Mouse (Mus musculus): ENCODE measurements around the gene BC030870.

BC030870 gene

GRCm38 (mm10) chr8:65129199-65129788, at the start of gene BC030870:
TSS of gene BC030870 (minus strand) at chr8:65129563.
- DNase-seq (ENCODE audit: low spot score in 2 of 2) = no peak

GRCm38 (mm10) chr8:65174746-65175476, 45.5 kb upstream of the BC030870 start:
- DNase-seq (ENCODE audit: low spot score in 2 of 2) = no peak

GRCm38 (mm10) chr8:65169184-65169583, 39.8 kb upstream of the BC030870 start:
- DNase-seq (ENCODE audit: low spot score in 2 of 2) = no peak

- peak; percentile 13 to 42 for DNase-seq (ENCODE audit: low spot score in 2 of 2)
These were observed 31.3 kb upstream of the BC030870 start for GRCm38 (mm10) chr8:65160676-65161075.

GRCm38 (mm10) chr8:65159096-65159748, 29.9 kb upstream of the BC030870 start:
- DNase-seq (ENCODE audit: low spot score in 2 of 2) = peak in 1 of 2 experiments; percentile 20

GRCm38 (mm10) chr8:65157901-65158300, 28.5 kb upstream of the BC030870 start:
- no peak for DNase-seq (ENCODE audit: low spot score in 2 of 2)

GRCm38 (mm10) chr8:65138830-65139466, 9.6 kb upstream of the BC030870 start:
- DNase-seq (ENCODE audit: low spot score in 2 of 2) = no peak

GRCm38 (mm10) chr8:65126454-65126853, 2.9 kb downstream of the BC030870 start:
- DNase-seq (ENCODE audit: low spot score in 2 of 2) = no peak

- DNase-seq (ENCODE audit: low spot score in 2 of 2) = no peak
These were observed 3.3 kb downstream of the BC030870 start for GRCm38 (mm10) chr8:65126014-65126413.

- DNase-seq (ENCODE audit: low spot score in 2 of 2) = no peak
These were observed 17.3 kb downstream of the BC030870 start for GRCm38 (mm10) chr8:65112092-65112491.

GRCm38 (mm10) chr8:65110285-65110691, 19.1 kb downstream of the BC030870 start:
- peak; percentile 17 to 63 for DNase-seq (ENCODE audit: low spot score in 2 of 2)

GRCm38 (mm10) chr8:65108936-65109335, 20.4 kb downstream of the BC030870 start:
- DNase-seq (ENCODE audit: low spot score in 2 of 2) = no peak

- DNase-seq (ENCODE audit: low spot score in 2 of 2) = no peak
These were observed 21.2 kb downstream of the BC030870 start for GRCm38 (mm10) chr8:65107936-65108718.

GRCm38 (mm10) chr8:65104041-65104440, 25.3 kb downstream of the BC030870 start:
- no peak for DNase-seq (ENCODE audit: low spot score in 2 of 2)

- DNase-seq (ENCODE audit: low spot score in 2 of 2) = no peak
These were observed 25.7 kb downstream of the BC030870 start for GRCm38 (mm10) chr8:65103632-65104031.

- no peak for DNase-seq (ENCODE audit: low spot score in 2 of 2)
These were observed 29.6 kb downstream of the BC030870 start for GRCm38 (mm10) chr8:65099735-65100134.

- no peak for DNase-seq (ENCODE audit: low spot score in 2 of 2)
These were observed 31.5 kb downstream of the BC030870 start for GRCm38 (mm10) chr8:65097760-65098415.

- no peak for DNase-seq (ENCODE audit: low spot score in 2 of 2)
These were observed 39.6 kb downstream of the BC030870 start for GRCm38 (mm10) chr8:65089781-65090180.

GRCm38 (mm10) chr8:65088120-65088519, 41.2 kb downstream of the BC030870 start:
- DNase-seq (ENCODE audit: low spot score in 2 of 2) = no peak

GRCm38 (mm10) chr8:65087711-65088110, 41.7 kb downstream of the BC030870 start:
- DNase-seq (ENCODE audit: low spot score in 2 of 2) = no peak

GRCm38 (mm10) chr8:65085680-65086079, 43.7 kb downstream of the BC030870 start:
- no peak for DNase-seq (ENCODE audit: low spot score in 2 of 2)
